Mouse (Mus musculus): Measurements from ENCODE around the gene Vps11. TPM values are rescaled to one million over a fixed set of nuclear protein-coding genes. Genes with fewer than 3 reads are reported as not detected.
"Not testable (repeated sequence)": the region's sequence is repeated elsewhere in the genome, so short reads cannot be mapped to it uniquely, and the experiment has no call there.

Vps11 gene
- total and polyA plus RNA-seq, 2 experiments from 2014 or later = 17.7 to 27.8 TPM

GRCm38 (mm10) chr9:44373386-44373785, 11.9 kb upstream of the Vps11 start:
- Histone ChIP-seq H3K9ac (replicated peaks; ENCODE audit: low read depth, low read length) (no peak overlapping the region), H3K4me1 (ENCODE audit: control insufficient read depth, insufficient read depth) (peaks cover 2% of the 10 kb centered on the region), H3K4me2 (ENCODE audit: low read depth, low read length) (no peak overlapping the region), H3K36me3 (replicated peaks; ENCODE audit: control insufficient read depth, insufficient read depth, low read length) (no peaks in the 10 kb centered on the region), H3K27ac (ENCODE audit: low read depth) (no peak overlapping the region), H3K9me3 (replicated peaks; ENCODE audit: control insufficient read depth, low read length) (no peaks in the 10 kb centered on the region), H3K27me3 (ENCODE audit: control insufficient read depth, insufficient read depth, low read length) (no peaks in the 10 kb centered on the region), H3K4me3 (ENCODE audit: low read depth, low read length) (no peak overlapping the region)
- DNase-seq (ENCODE audit: low spot score) = no peak
- ATAC-seq (ENCODE audit: insufficient read depth, low read depth) = no peak
- TF ChIP-seq CTCF (IDR thresholded peaks at IDR 0.05; ENCODE audit: low read depth) = no peak
- no peak for TF ChIP-seq EP300 (IDR thresholded peaks at IDR 0.05; ENCODE audit: low read depth)

- TF ChIP-seq CTCF (IDR thresholded peaks at IDR 0.05; ENCODE audit: low read depth) (peak; percentile 9; the same call in 1 of the 2 replicates), EP300 (IDR thresholded peaks at IDR 0.05; ENCODE audit: low read depth) (no peak)
- Histone ChIP-seq H3K27me3 (ENCODE audit: control insufficient read depth, insufficient read depth, low read length) (no peaks in the 10 kb centered on the region), H3K4me3 (ENCODE audit: low read depth, low read length) (no peak overlapping the region), H3K4me2 (ENCODE audit: low read depth, low read length) (no peak overlapping the region), H3K36me3 (replicated peaks; ENCODE audit: control insufficient read depth, insufficient read depth, low read length) (0 out of 2 replicates have a peak, but pooled peaks cover 1% of the 10 kb centered on the region), H3K27ac (ENCODE audit: low read depth) (no peak overlapping the region), H3K4me1 (ENCODE audit: control insufficient read depth, insufficient read depth) (no peaks in the 10 kb centered on the region), H3K9ac (replicated peaks; ENCODE audit: low read depth, low read length) (no peak overlapping the region), H3K9me3 (replicated peaks; ENCODE audit: control insufficient read depth, low read length) (no peaks in the 10 kb centered on the region)
- ATAC-seq (ENCODE audit: insufficient read depth, low read depth) = no peak
- 58% methylated on average over 3 of the region's 3 CpGs for whole genome bisulfite sequencing
- no peak for DNase-seq (ENCODE audit: low spot score)
These were observed 3.0 kb upstream of the Vps11 start for GRCm38 (mm10) chr9:44364480-44364879.

GRCm38 (mm10) chr9:44361931-44362330, 461 bp upstream of the Vps11 start:
- H3K4me1 ChIP-seq (ENCODE audit: control insufficient read depth, insufficient read depth); H3K27me3 ChIP-seq (ENCODE audit: control insufficient read depth, insufficient read depth, low read length); H3K9me3 ChIP-seq (replicated peaks; ENCODE audit: control insufficient read depth, low read length); ATAC-seq (ENCODE audit: insufficient read depth, low read depth); DNase-seq (ENCODE audit: low spot score); H3K9ac ChIP-seq (replicated peaks; ENCODE audit: low read depth, low read length): not testable (repeated sequence)
- Histone ChIP-seq H3K36me3 (replicated peaks; ENCODE audit: control insufficient read depth, insufficient read depth, low read length) (peaks cover 21% of the 10 kb centered on the region), H3K4me3 (ENCODE audit: low read depth, low read length) (peak overlapping the region; percentile 85), H3K4me2 (ENCODE audit: low read depth, low read length) (peak overlapping the region; percentile 79), H3K27ac (ENCODE audit: low read depth) (peak overlapping the region; percentile 84)
- 45% methylated on average over 4 of the region's 4 CpGs for WGBS

GRCm38 (mm10) chr9:44357207-44357606, 4.3 kb downstream of the Vps11 start:
- H3K27ac ChIP-seq (ENCODE audit: low read depth) = no peak overlapping the region
- H3K36me3 ChIP-seq (replicated peaks; ENCODE audit: control insufficient read depth, insufficient read depth, low read length) = peaks cover 69% of the 10 kb centered on the region
- TF ChIP-seq CTCF (IDR thresholded peaks at IDR 0.05; ENCODE audit: low read depth) = peak; percentile 56
- TF ChIP-seq EP300 (IDR thresholded peaks at IDR 0.05; ENCODE audit: low read depth) = no peak
- H3K9me3 ChIP-seq (replicated peaks; ENCODE audit: control insufficient read depth, low read length) = no peaks in the 10 kb centered on the region
- no peak overlapping the region for H3K9ac ChIP-seq (replicated peaks; ENCODE audit: low read depth, low read length)
- H3K4me2 ChIP-seq (ENCODE audit: low read depth, low read length) = no peak overlapping the region
- H3K27me3 ChIP-seq (ENCODE audit: control insufficient read depth, insufficient read depth, low read length) = no peaks in the 10 kb centered on the region
- no peaks in the 10 kb centered on the region for H3K4me1 ChIP-seq (ENCODE audit: control insufficient read depth, insufficient read depth)
- ATAC-seq (ENCODE audit: insufficient read depth, low read depth) (no peak), DNase-seq (ENCODE audit: low spot score) (peak; percentile 55)
- WGBS = 78% methylated on average over 4 of the region's 4 CpGs
- H3K4me3 ChIP-seq (ENCODE audit: low read depth, low read length) = no peak overlapping the region

- Histone ChIP-seq H3K27ac (ENCODE audit: low read depth) (no peak overlapping the region), H3K4me2 (ENCODE audit: low read depth, low read length) (no peak overlapping the region), H3K36me3 (replicated peaks; ENCODE audit: control insufficient read depth, insufficient read depth, low read length) (peaks cover 91% of the 10 kb centered on the region), H3K27me3 (ENCODE audit: control insufficient read depth, insufficient read depth, low read length) (no peaks in the 10 kb centered on the region), H3K9ac (replicated peaks; ENCODE audit: low read depth, low read length) (no peak overlapping the region), H3K4me1 (ENCODE audit: control insufficient read depth, insufficient read depth) (no peaks in the 10 kb centered on the region), H3K9me3 (replicated peaks; ENCODE audit: control insufficient read depth, low read length) (no peaks in the 10 kb centered on the region), H3K4me3 (ENCODE audit: low read depth, low read length) (no peak overlapping the region)
- WGBS = 92% methylated on average over 6 of the region's 6 CpGs
- DNase-seq (ENCODE audit: low spot score) (no peak), ATAC-seq (ENCODE audit: insufficient read depth, low read depth) (no peak)
- TF ChIP-seq EP300 (IDR thresholded peaks at IDR 0.05; ENCODE audit: low read depth) (no peak), CTCF (IDR thresholded peaks at IDR 0.05; ENCODE audit: low read depth) (no peak)
These were observed 8.3 kb downstream of the Vps11 start for GRCm38 (mm10) chr9:44353142-44353541.

GRCm38 (mm10) chr9:44352337-44352736, 9.1 kb downstream of the Vps11 start:
- ATAC-seq (ENCODE audit: insufficient read depth, low read depth) = no peak
- Histone ChIP-seq H3K27me3 (ENCODE audit: control insufficient read depth, insufficient read depth, low read length) (no peaks in the 10 kb centered on the region), H3K9me3 (replicated peaks; ENCODE audit: control insufficient read depth, low read length) (no peaks in the 10 kb centered on the region), H3K4me2 (ENCODE audit: low read depth, low read length) (no peak overlapping the region), H3K36me3 (replicated peaks; ENCODE audit: control insufficient read depth, insufficient read depth, low read length) (peaks cover 93% of the 10 kb centered on the region), H3K4me3 (ENCODE audit: low read depth, low read length) (no peak overlapping the region), H3K9ac (replicated peaks; ENCODE audit: low read depth, low read length) (no peak overlapping the region), H3K27ac (ENCODE audit: low read depth) (no peak overlapping the region), H3K4me1 (ENCODE audit: control insufficient read depth, insufficient read depth) (no peaks in the 10 kb centered on the region)
- 89% methylated on average over 10 of the region's 10 CpGs for WGBS
- TF ChIP-seq EP300 (IDR thresholded peaks at IDR 0.05; ENCODE audit: low read depth) (no peak), CTCF (IDR thresholded peaks at IDR 0.05; ENCODE audit: low read depth) (no peak)
- DNase-seq (ENCODE audit: low spot score) = no peak

Measured in heart, postnatal 0 days (tissue).